In genomic region chr13:101895686-101896085, GRCm38 (mm10) we compare ENCODE assay signal across 22 mouse cellular contexts.
"Had no signal": no experiment of that assay in that cellular context is flagged by ENCODE, and none has a peak within 500 bp of the region (broad histone marks: within the 10 kb centered on the region; RNA-seq: fewer than 3 reads in every experiment).

No protein-coding gene starts in this region.

- H3K36me3 ChIP-seq: limb, embryonic 13.5 days; liver, embryonic 13.5 days; midbrain, embryonic 10.5 days; midbrain, embryonic 13.5 days; neural tube, embryonic 13.5 days had no signal

- DNase-seq: kidney, adult 18-20 months; kidney, adult 9 months; kidney, postnatal 14 days; kidney, postnatal 4 days; left cerebral cortex, postnatal 4 days; liver; liver, embryonic 13.5 days; lung, adult 2 months; right cerebral cortex, adult 18-20 months; right cerebral cortex, postnatal 14 days; right cerebral cortex, postnatal 4 days; thymus, adult 2 months; thymus, postnatal 14 days; thymus, postnatal 4 days had no signal

- H3K9ac ChIP-seq: limb, embryonic 13.5 days; liver, embryonic 13.5 days; midbrain, embryonic 13.5 days; neural tube, embryonic 13.5 days had no signal

- ATAC-seq: midbrain, embryonic 13.5 days; midbrain, embryonic 16.5 days had no signal

- H3K4me1 ChIP-seq: liver, embryonic 13.5 days; midbrain, embryonic 13.5 days; neural tube, embryonic 13.5 days had no signal

- H3K27me3 ChIP-seq: limb, embryonic 13.5 days; liver, embryonic 13.5 days; midbrain, embryonic 13.5 days; neural tube, embryonic 13.5 days had no signal

- H3K27ac ChIP-seq: limb, embryonic 13.5 days; liver, embryonic 13.5 days; macrophage; midbrain, embryonic 10.5 days; midbrain, embryonic 13.5 days; neural tube, embryonic 13.5 days; stomach, postnatal 0 days had no signal

- H3K9me3 ChIP-seq: limb, embryonic 13.5 days; liver, embryonic 13.5 days; midbrain, embryonic 10.5 days; midbrain, embryonic 13.5 days; neural tube, embryonic 13.5 days had no signal

- H3K4me3 ChIP-seq: limb, embryonic 13.5 days; liver, embryonic 13.5 days; midbrain, embryonic 10.5 days; midbrain, embryonic 13.5 days; myocyte; neural tube, embryonic 13.5 days had no signal
